Mouse (Mus musculus) Patski (cell line): ENCODE measurements around the gene Pacsin2. TPM values are rescaled to one million over a fixed set of nuclear protein-coding genes. Genes with fewer than 3 reads are reported as not detected.

ENCODE experiments used
- ATAC-seq: fragments of 100-300 bp; one replicate; pipeline ENCODE4 v1.8.0; 2021
- CTCF ChIA-PET: fragments of 350-600 bp; sonication (Branson Sonifier 250); formaldehyde crosslinking; loops from one replicate; lab custom pipeline; 2022; ENCODE audit warnings: inconsistent platforms; lab: Charles Lee
- POLR2A ChIA-PET: fragments of 350-600 bp; sonication (Branson Sonifier 250); formaldehyde crosslinking; loops from one replicate; lab custom pipeline; 2022; ENCODE audit warnings: antibody characterized with exemption, inconsistent platforms; lab: Charles Lee
- DNase-seq: peaks from one replicate; pipeline ENCODE4 v3.0.0-alpha.2; 2011; ENCODE audit warnings: low read depth, low spot score
- H3K27me3 ChIP-seq: fragments of 371-371 bp; one replicate; pipeline ENCODE4 v1.5.1; 2021
- CTCF ChIP-seq: fragments of 100-300 bp; IDR thresholded peaks from one replicate; pipeline ENCODE4 v1.5.1; 2021
- in situ Hi-C: fragments of 300-500 bp; cut with MboI; formaldehyde crosslinking; loops from 3 replicates; pipeline ENCODE4 v1.11.1; 2018; ENCODE audit warnings: low pct_unique_long_range_greater_than_20kb, mixed read lengths
- polyA plus RNA-seq: library from polyadenylated mRNA; unstranded; gene quantifications from one replicate; pipeline ENCODE4 v1.2.3, GENCODE M21; 2021

The Pacsin2 gene
- polyA plus RNA-seq, 1 experiment from 2014 or later, result 126 TPM

DNA sequence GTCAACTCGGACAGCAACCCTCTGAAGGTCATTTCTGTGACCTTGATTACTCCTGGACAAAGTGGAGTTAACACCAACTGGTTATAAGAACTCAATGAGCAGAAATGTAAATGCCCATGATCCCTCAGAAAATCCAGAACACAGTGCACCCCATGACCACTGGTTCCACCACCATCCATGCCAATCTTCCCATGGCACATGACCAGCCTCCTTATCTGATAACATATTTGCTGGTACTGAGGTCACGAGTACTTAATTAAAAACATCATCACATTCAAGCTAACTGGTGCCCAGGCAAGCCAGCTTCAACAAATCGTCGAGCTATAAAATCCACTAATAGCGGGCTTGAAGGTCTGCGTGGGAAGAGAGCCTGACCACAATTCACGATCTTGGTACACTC, 10.0 kb downstream of the Pacsin2 start:
- TF ChIP-seq CTCF, result no peak
- ChIA-PET CTCF (interaction anchor here (1.5 kb wide), 1 partner anchor 29 kb away, joined by 3 read pairs; no protein-coding TSS in a partner anchor), POLR2A (interaction anchor here (1.5 kb wide), 1 partner anchor 10 kb away, joined by 4 read pairs; no protein-coding TSS in a partner anchor)
- in situ Hi-C loops, result no loop called here
- ATAC-seq (no peak), DNase-seq (no peak)
- H3K27me3 ChIP-seq, result no peaks in the 10 kb centered on the region

DNA sequence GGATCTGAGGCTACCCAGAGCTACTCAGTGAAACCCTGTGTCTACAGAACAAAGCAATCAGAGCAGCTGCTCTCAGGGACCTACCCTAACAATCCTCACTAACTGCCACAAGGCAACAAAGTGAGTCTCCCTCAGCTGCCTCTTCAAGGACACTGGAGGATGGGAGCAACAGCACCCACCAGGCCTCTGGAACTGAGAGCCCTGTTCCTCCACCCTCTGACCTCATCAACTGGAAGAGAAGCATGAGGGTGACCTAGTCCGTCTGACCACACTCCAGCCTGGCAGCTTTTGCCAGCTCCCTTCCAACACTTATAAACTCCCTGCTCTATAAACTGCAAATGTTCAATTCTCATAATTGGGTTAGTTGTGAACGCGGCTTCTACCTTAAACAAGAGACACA, 10.5 kb downstream of the Pacsin2 start:
- DNase-seq (no peak), ATAC-seq (no peak)
- CTCF ChIA-PET, result interaction anchor here (1.5 kb wide), 1 partner anchor 30 kb away, joined by 3 read pairs; no protein-coding TSS in a partner anchor
- POLR2A ChIA-PET, result interaction anchor here (0.7 to 1.5 kb wide), 2 partner anchors 10 to 15 kb away, joined by 3 to 4 read pairs; no protein-coding TSS in a partner anchor
- in situ Hi-C loops, result no loop called here
- no peak for TF ChIP-seq CTCF
- no peaks in the 10 kb centered on the region for H3K27me3 ChIP-seq

DNA sequence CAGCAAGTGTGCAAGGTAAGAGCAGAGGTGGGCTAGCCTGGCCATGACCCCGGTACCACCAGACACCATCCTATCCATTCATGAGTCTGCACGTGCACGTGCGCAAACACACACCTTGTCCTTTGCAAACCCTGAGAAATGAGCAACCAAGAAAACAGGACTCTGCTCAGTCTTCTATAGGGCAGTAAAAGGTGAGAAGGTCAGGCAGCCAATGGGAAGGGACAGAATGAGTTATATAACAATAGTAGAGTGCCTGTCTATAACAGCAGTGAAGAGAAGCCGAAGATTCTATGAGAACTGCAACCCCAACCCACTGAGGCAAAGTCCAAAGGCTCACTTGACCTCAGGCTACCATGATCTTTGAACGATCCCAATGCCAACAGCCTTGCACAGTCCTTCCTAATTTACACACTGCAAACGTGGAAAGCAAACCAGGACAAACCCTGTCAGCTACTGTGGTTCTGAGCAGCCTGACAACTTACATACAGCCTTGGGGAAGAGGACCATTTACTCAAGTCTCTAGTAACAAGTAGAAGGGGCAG, 12.1 kb downstream of the Pacsin2 start:
- POLR2A ChIA-PET, result interaction anchor here (0.7 to 0.8 kb wide), 2 partner anchors 11 to 19 kb away, joined by 3 read pairs; no protein-coding TSS in a partner anchor
- CTCF ChIA-PET, result interaction anchor here (1.2 kb wide), 1 partner anchor 12 kb away, joined by 6 read pairs; the partner anchor contains the start of gene Pacsin2
- ATAC-seq, result no peak
- TF ChIP-seq CTCF, result no peak
- no peaks in the 10 kb centered on the region for H3K27me3 ChIP-seq
- in situ Hi-C loops, result no loop called here
- no peak for DNase-seq

DNA sequence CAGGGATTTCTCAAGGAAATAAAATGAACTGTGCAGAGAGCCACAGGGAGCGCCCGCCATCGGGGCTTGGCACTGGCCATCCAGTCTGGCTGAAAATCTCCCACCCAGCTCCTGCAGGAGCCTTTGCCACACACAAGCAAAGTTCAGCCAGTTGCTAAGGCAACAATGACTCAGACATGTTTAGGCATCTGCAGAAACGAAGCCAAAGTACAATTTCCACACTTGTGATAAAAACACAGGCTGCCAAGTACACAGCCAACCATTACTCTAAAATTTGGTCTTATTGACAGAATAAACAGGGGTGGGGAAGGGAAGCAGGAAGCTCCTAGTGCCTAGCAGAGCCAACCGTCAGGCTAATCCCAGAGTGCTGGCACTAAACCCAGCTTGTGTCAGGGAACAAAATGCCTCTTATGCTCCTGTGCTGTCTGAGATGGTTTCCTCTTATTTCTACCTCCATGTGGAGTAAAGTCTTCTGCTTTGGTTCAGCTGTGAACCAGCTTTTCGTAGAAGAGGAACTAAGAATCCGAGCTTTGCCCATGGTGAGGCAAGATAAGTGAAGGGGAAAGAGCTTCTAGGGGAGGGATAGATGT, 12.7 kb downstream of the Pacsin2 start:
- ChIA-PET CTCF (interaction anchor here (1.2 kb wide), 1 partner anchor 12 kb away, joined by 6 read pairs; the partner anchor contains the start of gene Pacsin2), POLR2A (interaction anchor here (0.7 to 0.8 kb wide), 2 partner anchors 12 to 18 kb away, joined by 3 read pairs; no protein-coding TSS in a partner anchor)
- in situ Hi-C loops, result no loop called here
- no peak for TF ChIP-seq CTCF
- no peaks in the 10 kb centered on the region for H3K27me3 ChIP-seq
- peak; percentile 70 for ATAC-seq
- DNase-seq, result no peak

DNA sequence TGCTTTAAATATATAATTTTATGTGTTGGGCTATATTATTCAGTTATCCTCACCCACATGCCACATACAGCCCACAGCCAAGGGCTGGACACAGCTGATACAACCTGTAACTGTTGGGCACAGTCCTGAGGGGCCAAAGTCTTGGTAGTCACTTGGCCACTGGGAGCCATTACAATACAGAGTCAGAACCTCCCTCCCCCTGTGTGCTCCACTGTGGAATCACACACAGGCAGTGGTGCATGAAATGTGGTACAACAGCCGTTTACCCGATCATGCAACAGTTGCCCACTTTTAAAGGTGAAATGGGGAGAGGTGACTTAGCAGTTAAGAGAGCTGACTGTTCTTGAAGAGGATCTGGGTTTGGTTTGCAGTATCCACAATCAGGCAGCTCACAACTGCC, 14.4 kb downstream of the Pacsin2 start:
- POLR2A ChIA-PET, result no interaction called here
- no peak for DNase-seq
- in situ Hi-C loops, result no loop called here

DNA sequence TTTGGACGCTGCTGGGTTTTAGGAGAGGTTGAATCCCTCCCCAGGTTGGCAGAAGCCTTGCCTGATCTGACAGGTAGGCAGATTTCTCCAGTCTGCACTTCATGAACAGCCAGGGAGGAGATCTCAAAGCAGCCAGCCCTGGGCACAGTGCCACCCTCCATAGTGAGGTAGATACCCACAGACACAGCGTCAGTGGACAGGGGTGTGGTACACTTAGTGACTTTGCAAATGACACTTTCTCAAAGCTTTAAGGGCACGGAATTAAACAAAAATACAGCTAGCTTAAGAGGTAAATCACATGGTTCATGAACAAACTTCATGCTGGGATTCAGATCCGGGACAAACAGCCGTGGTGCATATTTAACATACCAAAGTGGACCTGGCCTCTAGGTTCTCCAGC, 15.8 kb downstream of the Pacsin2 start:
- ChIA-PET POLR2A (no interaction called here), CTCF (interaction anchor here (1.4 to 2.4 kb wide), 2 partner anchors 14 kb away, joined by 4 to 8 read pairs; no protein-coding TSS in a partner anchor)
- no peak for TF ChIP-seq CTCF
- in situ Hi-C loops, result no loop called here
- H3K27me3 ChIP-seq, result no peaks in the 10 kb centered on the region
- DNase-seq (no peak), ATAC-seq (no peak)

More for the DNA sequence above, 14.4 kb downstream of the Pacsin2 start:
- ATAC-seq, result no peak
- TF ChIP-seq CTCF, result no peak
- CTCF ChIA-PET, result interaction anchor here (2.4 kb wide), 1 partner anchor 16 kb away, joined by 8 read pairs; no protein-coding TSS in a partner anchor
- no peaks in the 10 kb centered on the region for H3K27me3 ChIP-seq

DNA sequence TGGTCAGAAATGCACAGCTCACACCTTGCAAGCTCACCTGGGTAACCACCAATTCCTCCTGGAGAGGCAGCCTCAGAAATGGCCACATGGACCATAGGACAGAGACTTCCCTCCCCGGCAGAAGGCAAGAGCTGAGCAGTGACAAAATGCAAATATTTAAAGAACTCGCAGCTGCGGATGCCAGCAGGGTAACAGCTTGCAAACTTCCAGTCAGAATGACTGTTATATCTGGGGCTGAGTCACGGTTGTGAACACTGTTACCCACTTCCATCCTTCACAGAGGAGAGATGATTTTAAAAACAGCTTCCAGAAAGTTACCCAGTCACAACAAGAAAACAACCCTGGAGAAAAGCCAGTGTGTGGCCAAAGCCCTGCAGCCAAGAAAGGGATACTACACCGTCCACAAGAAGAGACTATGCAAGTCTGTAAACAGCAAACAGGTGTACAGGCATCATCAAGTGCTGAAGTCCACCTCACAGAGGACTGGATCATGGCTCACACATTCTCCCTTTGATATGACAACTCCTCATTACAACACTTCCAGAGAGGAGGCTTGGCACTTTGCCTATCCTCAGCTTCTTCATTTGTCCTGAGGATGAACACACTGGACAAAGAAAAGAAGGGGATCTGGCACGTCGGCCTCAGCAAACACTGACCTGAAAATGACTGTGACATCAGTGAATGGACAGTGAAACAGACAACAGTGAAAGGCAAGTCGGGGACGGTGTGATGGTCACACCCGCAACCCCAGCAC, 16.4 kb downstream of the Pacsin2 start:
- in situ Hi-C loops, result no loop called here
- no peak for DNase-seq
- no peaks in the 10 kb centered on the region for H3K27me3 ChIP-seq
- no peak for TF ChIP-seq CTCF
- ChIA-PET POLR2A (interaction anchor here (1.1 kb wide), 1 partner anchor 16 kb away, joined by 3 read pairs; the partner anchor contains the start of gene Pacsin2), CTCF (interaction anchor here (1.4 kb wide), 2 partner anchors 12 to 15 kb away, joined by 4 read pairs; no protein-coding TSS in a partner anchor)
- peak; percentile 66 for ATAC-seq

DNA sequence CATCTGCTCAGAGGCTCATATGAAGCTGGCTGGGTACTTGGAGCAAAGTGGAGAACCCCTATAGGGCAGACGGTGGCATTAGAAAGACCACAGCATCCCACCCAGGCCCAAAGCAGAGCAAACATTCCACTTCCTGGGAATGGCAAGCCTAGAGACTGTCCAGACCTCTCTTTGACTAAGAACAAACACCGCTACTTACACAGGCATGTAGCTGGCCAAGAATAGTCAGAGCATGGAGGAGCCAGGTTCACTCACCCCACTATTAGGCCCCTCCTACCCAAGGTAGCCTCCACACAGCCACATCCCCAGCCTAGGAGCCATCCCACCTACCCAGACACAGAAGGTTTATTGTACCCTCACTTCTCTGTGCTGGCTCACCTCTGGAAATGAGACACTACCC, 18.5 kb downstream of the Pacsin2 start:
- H3K27me3 ChIP-seq, result no peaks in the 10 kb centered on the region
- no peak for TF ChIP-seq CTCF
- DNase-seq (no peak), ATAC-seq (no peak)
- POLR2A ChIA-PET, result no interaction called here
- CTCF ChIA-PET, result no interaction called here
- in situ Hi-C loops, result no loop called here

DNA sequence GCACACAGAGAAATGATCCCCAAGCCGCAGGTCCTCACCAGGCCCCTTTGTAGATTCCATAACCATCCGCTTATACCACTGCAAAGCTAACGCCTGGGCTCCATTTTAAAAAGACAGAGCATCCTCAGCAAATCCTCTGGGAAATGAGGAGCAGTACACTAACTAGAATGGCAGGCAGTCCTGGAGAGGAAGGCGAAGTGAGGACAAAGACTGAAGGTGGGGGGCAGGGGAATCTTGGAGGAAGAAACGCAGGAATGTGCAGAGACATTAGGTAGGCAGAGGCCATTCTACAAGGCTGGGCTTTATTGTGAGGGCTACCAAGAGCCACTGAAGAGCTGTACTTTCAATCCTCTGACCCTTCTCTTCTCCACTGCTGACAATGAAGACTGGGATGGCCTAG, 19.0 kb downstream of the Pacsin2 start:
- ATAC-seq (no peak), DNase-seq (no peak)
- in situ Hi-C loops, result no loop called here
- no peaks in the 10 kb centered on the region for H3K27me3 ChIP-seq
- no peak for TF ChIP-seq CTCF
- ChIA-PET POLR2A (no interaction called here), CTCF (no interaction called here)

DNA sequence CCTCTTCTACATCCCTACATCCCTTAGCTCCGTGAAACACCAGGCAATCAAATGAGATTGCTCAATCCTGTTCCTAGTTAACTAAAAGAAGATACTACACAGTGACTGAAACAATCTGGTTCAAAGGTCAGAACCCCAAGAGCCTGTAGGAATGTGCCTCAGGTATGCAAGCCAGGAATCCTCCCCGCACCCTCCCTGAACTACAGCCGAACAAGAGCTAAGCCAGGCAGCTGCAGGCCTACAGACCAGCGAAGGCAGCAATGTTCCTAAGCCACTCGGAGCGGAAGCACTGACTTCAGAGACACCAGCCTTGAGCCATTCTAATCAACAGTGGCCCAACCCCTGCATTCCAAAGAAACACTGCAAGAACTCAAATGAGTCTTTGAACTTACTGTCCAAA, 20.0 kb downstream of the Pacsin2 start:
- CTCF ChIA-PET, result no interaction called here
- no peaks in the 10 kb centered on the region for H3K27me3 ChIP-seq
- TF ChIP-seq CTCF, result no peak
- ATAC-seq (no peak), DNase-seq (no peak)
- POLR2A ChIA-PET, result interaction anchor here (1.7 kb wide), 1 partner anchor 10 kb away, joined by 4 read pairs; no protein-coding TSS in a partner anchor
- in situ Hi-C loops, result no loop called here
